9 mouse cellular contexts compared by ENCODE assay signal in the genomic region with DNA sequence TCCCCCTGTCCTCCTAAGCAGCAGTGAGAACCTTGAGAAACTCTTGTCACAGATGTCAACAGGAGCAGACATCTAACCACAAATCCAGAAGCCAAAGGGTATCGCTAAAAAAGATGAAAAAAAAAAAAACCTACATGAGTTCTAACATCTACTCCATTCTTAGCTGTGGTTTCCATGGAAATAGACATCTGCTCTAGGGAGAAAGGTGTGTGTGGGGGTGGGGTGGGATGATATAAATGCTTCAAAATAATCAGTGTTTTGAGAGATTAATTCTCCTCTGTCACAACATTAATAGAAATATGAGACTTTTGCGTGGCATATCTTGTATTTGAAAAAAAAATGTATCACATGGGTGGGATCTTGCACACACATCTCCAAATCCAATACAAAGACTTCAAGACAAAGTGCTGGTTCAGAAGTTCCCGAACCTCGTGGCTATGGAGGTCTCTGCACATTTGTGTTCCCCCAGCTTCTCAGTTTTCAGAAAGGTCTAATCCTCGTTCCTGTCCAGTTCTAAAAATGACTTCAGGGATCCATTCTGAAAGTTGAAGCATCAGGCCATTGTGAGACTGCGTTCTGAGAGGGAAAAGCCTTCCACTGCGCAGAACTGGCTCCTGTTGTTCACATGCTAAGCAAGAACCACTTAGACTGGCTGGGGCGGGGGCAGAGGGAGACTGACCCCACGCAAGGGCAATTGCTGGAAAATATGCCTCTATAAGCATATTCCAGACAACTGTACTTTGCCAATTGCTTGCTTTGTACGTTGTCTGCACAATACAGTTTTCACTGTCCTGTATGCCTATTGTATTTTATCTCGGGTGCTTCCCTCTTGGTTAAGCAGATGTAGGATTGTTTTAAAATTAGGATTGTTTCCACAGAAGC. TPM values are rescaled to one million over a fixed set of nuclear protein-coding genes. Genes with fewer than 3 reads are reported as not detected.
A peak's percentile ranks its signal among the peaks of the same experiment; 100 is the strongest.
DNase-seq lines count a peak whose midpoint lies in the region; ATAC-seq and TF ChIP-seq lines count a peak whose summit lies in the region.
"Had no signal": no experiment of that assay in that cellular context is flagged by ENCODE, and none has a peak within 500 bp of the region (broad histone marks: within the 10 kb centered on the region; RNA-seq: fewer than 3 reads in every experiment).

No protein-coding gene starts in this region.

- no peak for ATAC-seq in lung, postnatal 0 days
- ATAC-seq in liver, embryonic 12.5 days, result no peak
- ATAC-seq in activated CD4-positive, CD25-positive, alpha-beta regulatory T cell, adult 4 months, result no peak

- H3K4me2 ChIP-seq in lung, postnatal 0 days (replicated peaks; ENCODE audit: low read depth, low read length), result 0 out of 2 replicates have a peak overlapping the region, but pooled peaks have one; percentile 99
- peak overlapping the region; percentile 99 for H3K4me2 ChIP-seq in liver, embryonic 12.5 days

- H3K9ac ChIP-seq in lung, postnatal 0 days (replicated peaks; ENCODE audit: low read depth), result no peak overlapping the region
- peak overlapping the region; percentile 3; the same call in 1 of the 2 replicates for H3K9ac ChIP-seq in liver, embryonic 12.5 days

- H3K4me3 ChIP-seq in lung, postnatal 0 days (ENCODE audit: low read depth, low read length), result no peak overlapping the region
- H3K4me3 ChIP-seq in liver, embryonic 12.5 days, result no peak overlapping the region; the same call in 1 of the 2 replicates

- H3K27me3 ChIP-seq in lung, postnatal 0 days (replicated peaks; ENCODE audit: insufficient read depth, low read length), result no peaks in the 10 kb centered on the region
- H3K27me3 ChIP-seq in liver, embryonic 12.5 days (replicated peaks), result peaks cover 10% of the 10 kb centered on the region; the same call in 1 of the 2 replicates

- intact Hi-C loops in gastrocnemius, postnatal 14 days (cut with DNase I; ENCODE audit: low total_unique reads), result no loop called here

- H3K4me1 ChIP-seq in lung, postnatal 0 days (ENCODE audit: insufficient read depth, low read depth, low read length), result no peaks in the 10 kb centered on the region; the same call in 1 of the 2 replicates
- peaks cover 56% of the 10 kb centered on the region for H3K4me1 ChIP-seq in liver, embryonic 12.5 days

- H3K27ac ChIP-seq in lung, postnatal 0 days (ENCODE audit: low read length), result 0 out of 2 replicates have a peak overlapping the region, but pooled peaks have one; percentile 11
- H3K27ac ChIP-seq in liver, embryonic 12.5 days, result no peak overlapping the region

- DNase-seq in embryo, embryonic 10.5 days (ENCODE audit: low spot score), result peak; percentile 23
- no peak for DNase-seq in embryo, embryonic 10 days (ENCODE audit: low spot score)
- no peak for DNase-seq in lung, postnatal 0 days (ENCODE audit: low spot score)
- no peak for DNase-seq in lung, adult 18-20 months
- no peak for DNase-seq in gastrocnemius, postnatal 14 days
- DNase-seq in yolk sac, embryonic 10.5 days (ENCODE audit: low spot score), result no peak
- DNase-seq: right cerebral cortex, postnatal 25 days had no signal

- no peaks in the 10 kb centered on the region for H3K9me3 ChIP-seq in lung, postnatal 0 days (ENCODE audit: low read length)
- H3K9me3 ChIP-seq in liver, embryonic 12.5 days (replicated peaks), result no peaks in the 10 kb centered on the region

- TF ChIP-seq CTCF in lung, postnatal 0 days (IDR thresholded peaks at IDR 0.05), result no peak

- no peak for TF ChIP-seq EP300 in lung, postnatal 0 days (IDR thresholded peaks at IDR 0.05)

- H3K36me3 ChIP-seq in lung, postnatal 0 days (ENCODE audit: insufficient read depth, low read length), result no peaks in the 10 kb centered on the region
- H3K36me3 ChIP-seq in liver, embryonic 12.5 days, result peaks cover 17% of the 10 kb centered on the region

- 58% methylated on average over 11 of the region's 11 CpGs for WGBS in lung, postnatal 0 days
- WGBS in liver, embryonic 12.5 days (ENCODE audit: insufficient replicate concordance), result 59% methylated on average over 11 of the region's 11 CpGs

RNA-seq across cellular contexts. Expression of a gene that starts 1.5 kb away (rescaled TPM):
- 260 and 357 TPM in 2 replicates for polyA plus RNA-seq in lung, postnatal 0 days (2015; fragmentation: Nextera tagmentation; extraction: Ambion mirVana)
- 558 and 570 TPM in 2 replicates for polyA plus RNA-seq in liver, embryonic 12.5 days (2016; fragmentation: Nextera tagmentation; extraction: Ambion mirVana)
- 10 to 100 TPM; 29.4 to 37.7 TPM for total RNA-seq in gastrocnemius, postnatal 14 days (2021)
- polyA plus RNA-seq in activated CD4-positive, CD25-positive, alpha-beta regulatory T cell, adult 4 months (2017; shearing (Covaris generic)), result 100 to 1,000 TPM; 262 to 341 TPM

RNA-seq across cellular contexts. Expression of a gene that starts 29.9 kb away (rescaled TPM):
- 27.5 and 33.0 TPM in 2 replicates for polyA plus RNA-seq in lung, postnatal 0 days (2015; fragmentation: Nextera tagmentation; extraction: Ambion mirVana)
- polyA plus RNA-seq in liver, embryonic 12.5 days (2016; fragmentation: Nextera tagmentation; extraction: Ambion mirVana), result 6.5 and 7.2 TPM in 2 replicates
- total RNA-seq in gastrocnemius, postnatal 14 days (2021), result 1 to 10 TPM; 3.9 to 5.4 TPM
- 10 to 100 TPM; 23.9 to 27.1 TPM for polyA plus RNA-seq in activated CD4-positive, CD25-positive, alpha-beta regulatory T cell, adult 4 months (2017; shearing (Covaris generic))

RNA-seq across cellular contexts. Expression of a gene that starts 44.2 kb away (rescaled TPM):
- polyA plus RNA-seq in lung, postnatal 0 days (2015; fragmentation: Nextera tagmentation; extraction: Ambion mirVana), result 0.84 and 1.6 TPM in 2 replicates
- polyA plus RNA-seq in liver, embryonic 12.5 days (2016; fragmentation: Nextera tagmentation; extraction: Ambion mirVana), result 26.9 and 27.6 TPM in 2 replicates
- under 1 TPM; 0.29 to 0.86 TPM for total RNA-seq in gastrocnemius, postnatal 14 days (2021)
- 1 to 10 TPM in 1 of 2 experiments, under 1 TPM in 1; 0.70 to 3.2 TPM for polyA plus RNA-seq in activated CD4-positive, CD25-positive, alpha-beta regulatory T cell, adult 4 months (2017; shearing (Covaris generic))
